Mouse (Mus musculus): ENCODE measurements around the gene Best2.
A peak's percentile ranks its signal among the peaks of the same experiment; 100 is the strongest.

Best2 gene

GRCm38 (mm10) chr8:84982499-84983011 is 31.8 kb downstream of the Best2 start:
- DNase-seq (ENCODE audit: low read depth in 2 of 2, low spot score in 2 of 2): no peak

- DNase-seq (ENCODE audit: low read depth in 2 of 2, low spot score in 2 of 2): no peak
Measured at GRCm38 (mm10) chr8:84981644-84982498, 32.5 kb downstream of the Best2 start.

GRCm38 (mm10) chr8:84980622-84981358 is 33.5 kb downstream of the Best2 start:
- DNase-seq (ENCODE audit: low read depth in 2 of 2, low spot score in 2 of 2): no peak

- DNase-seq (ENCODE audit: low read depth in 2 of 2, low spot score in 2 of 2): peak; percentile 88 to 92
Measured at GRCm38 (mm10) chr8:84979599-84980421, 34.5 kb downstream of the Best2 start.

GRCm38 (mm10) chr8:84978248-84978940 is 35.9 kb downstream of the Best2 start, which contains the start of gene Junb:
Junb (minus strand) TSS chr8:84978718.
- DNase-seq (ENCODE audit: low read depth in 2 of 2, low spot score in 2 of 2): peak; percentile 94 to 96

GRCm38 (mm10) chr8:84977435-84978247 is 36.7 kb downstream of the Best2 start:
- peak; percentile 70 to 75 for DNase-seq (ENCODE audit: low read depth in 2 of 2, low spot score in 2 of 2)

GRCm38 (mm10) chr8:84976763-84977434 is 37.4 kb downstream of the Best2 start:
- peak in 1 of 2 experiments; percentile 29 for DNase-seq (ENCODE audit: low read depth in 2 of 2, low spot score in 2 of 2)

GRCm38 (mm10) chr8:84976031-84976762 is 38.1 kb downstream of the Best2 start:
- DNase-seq (ENCODE audit: low read depth in 2 of 2, low spot score in 2 of 2): peak; percentile 94

GRCm38 (mm10) chr8:84975434-84975833 is 38.9 kb downstream of the Best2 start:
- peak; percentile 79 to 92 for DNase-seq (ENCODE audit: low read depth in 2 of 2, low spot score in 2 of 2)

GRCm38 (mm10) chr8:84974543-84975142 is 39.7 kb downstream of the Best2 start:
- no peak for DNase-seq (ENCODE audit: low read depth in 2 of 2, low spot score in 2 of 2)

GRCm38 (mm10) chr8:84973803-84974542 is 40.4 kb downstream of the Best2 start:
- peak in 1 of 2 experiments; percentile 52 for DNase-seq (ENCODE audit: low read depth in 2 of 2, low spot score in 2 of 2)

GRCm38 (mm10) chr8:84973079-84973478 is 41.3 kb downstream of the Best2 start:
- no peak for DNase-seq (ENCODE audit: low read depth in 2 of 2, low spot score in 2 of 2)

- no peak for DNase-seq (ENCODE audit: low read depth in 2 of 2, low spot score in 2 of 2)
Measured at GRCm38 (mm10) chr8:84970913-84971312, 43.4 kb downstream of the Best2 start.

- no peak for DNase-seq (ENCODE audit: low read depth in 2 of 2, low spot score in 2 of 2)
Measured at GRCm38 (mm10) chr8:84970135-84970790, 44.1 kb downstream of the Best2 start.

GRCm38 (mm10) chr8:84969241-84970134 is 44.8 kb downstream of the Best2 start, which contains the start of the genes Gm49661, Prdx2 and Rnaseh2a:
Gm49661 (minus strand) TSS chr8:84969433.
Prdx2 (plus strand) TSS chr8:84969587.
Rnaseh2a (minus strand) TSS chr8:84969767.
- no peak for DNase-seq (ENCODE audit: low read depth in 2 of 2, low spot score in 2 of 2)
